Mouse (Mus musculus): ENCODE data around the gene Il1rl1.

- TF ChIP-seq ZC3H11A (IDR thresholded peaks at IDR 0.05; ENCODE audit: borderline replicate concordance, low read depth, low read length) (no peak), HCFC1 (IDR thresholded peaks at IDR 0.05; ENCODE audit: borderline replicate concordance, insufficient read depth, low read length) (no peak), ZNF384 (IDR thresholded peaks at IDR 0.05; ENCODE audit: low read depth, low read length) (no peak)
Observed at GRCm38 (mm10) chr1:40439504-40439903, 10.1 kb downstream of the Il1rl1 start.
